Mouse (Mus musculus) MEL (cell line): ENCODE measurements around the gene Slc1a1. TPM values are rescaled to one million over a fixed set of nuclear protein-coding genes. Genes with fewer than 3 reads are reported as not detected.

ENCODE experiments used
- DNase-seq: peaks from one replicate; pipeline ENCODE4 v3.0.0; 2011; ENCODE audit warnings: low read depth, low spot score
- H3K27ac ChIP-seq: 2 replicates; pipeline ENCODE4 v1.5.1; 2012; ENCODE audit warnings: low read depth, mild to moderate bottlenecking, control low read depth, low read length, moderate library complexity; ENCODE audit not compliant: control insufficient read depth
- H3K27me3 ChIP-seq, 2 experiments: fragments of 150-350 bp in 1 of 2; sonication (generic) in 1 of 2; 2 replicates each; pipeline ENCODE4 v1.6.1; 2012; ENCODE audit warnings: low read length in 2 of 2, mild to moderate bottlenecking in 2 of 2, improper control_type of control experiment in 1 of 2, moderate library complexity in 1 of 2; ENCODE audit not compliant: insufficient read depth in 2 of 2, control insufficient read depth in 1 of 2
- H3K36me3 ChIP-seq, 2 experiments: 2 replicates each; pipeline ENCODE4 v1.6.1; 2012 to 2014; ENCODE audit warnings: low read length in 2 of 2, improper control_type of control experiment in 1 of 2, inconsistent platforms in 1 of 2, mild to moderate bottlenecking in 1 of 2; ENCODE audit not compliant: insufficient read depth in 2 of 2, control insufficient read depth in 1 of 2
- H3K4me1 ChIP-seq, 2 experiments: fragments of 150-350 bp in 1 of 2; sonication (generic) in 1 of 2; 2 replicates each; pipeline ENCODE4 v1.6.1; 2012; ENCODE audit warnings: low read length in 2 of 2, improper control_type of control experiment in 1 of 2, mild to moderate bottlenecking in 1 of 2; ENCODE audit not compliant: insufficient read depth in 2 of 2, control insufficient read depth in 1 of 2
- H3K4me3 ChIP-seq, 2 experiments: fragments of 150-350 bp in 1 of 2; sonication (generic) in 1 of 2; 2 replicates each; pipeline ENCODE4 v1.5.1; 2012; ENCODE audit warnings: low read depth in 2 of 2, low read length in 2 of 2, mild to moderate bottlenecking in 2 of 2, moderate library complexity in 2 of 2, control low read depth in 1 of 2, improper control_type of control experiment in 1 of 2; ENCODE audit not compliant: control insufficient read depth in 1 of 2, insufficient read depth in 1 of 2
- H3K79me2 ChIP-seq: 2 replicates; pipeline ENCODE4 v1.6.1; 2012; ENCODE audit warnings: mild to moderate bottlenecking, low read length, moderate library complexity; ENCODE audit not compliant: control insufficient read depth, poor library complexity, insufficient read depth
- H3K9ac ChIP-seq: 2 replicates; pipeline ENCODE4 v1.6.1; 2012; ENCODE audit warnings: low read depth, mild to moderate bottlenecking, control low read depth, low read length, moderate library complexity; ENCODE audit not compliant: control insufficient read depth, poor library complexity, severe bottlenecking
- H3K9me3 ChIP-seq: fragments of 150-350 bp; sonication (generic); replicated peaks from 2 replicates; pipeline ENCODE4 v1.6.1; 2012; ENCODE audit warnings: mild to moderate bottlenecking, low read length, improper control_type of control experiment, moderate library complexity; ENCODE audit not compliant: insufficient read depth
- CHD2 ChIP-seq: IDR thresholded peaks from 2 replicates; pipeline ENCODE4 v1.6.1; 2011; ENCODE audit warnings: low read length, improper control_type of control experiment
- CTCF ChIP-seq, 3 experiments: IDR thresholded peaks in 2 of 3; conservative IDR thresholded peaks in 1 of 3; 2 replicates each; pipeline ENCODE4 v1.5.1; 2011 to 2012; ENCODE audit warnings: low read length in 3 of 3, low read depth in 2 of 3, mild to moderate bottlenecking in 2 of 3, improper control_type of control experiment in 1 of 3, inconsistent platforms in 1 of 3, mixed read lengths in 1 of 3, moderate library complexity in 1 of 3; ENCODE audit not compliant: control insufficient read depth in 1 of 3, insufficient read depth in 1 of 3, poor library complexity in 1 of 3, severe bottlenecking in 1 of 3
- EP300 ChIP-seq, 2 experiments: IDR thresholded peaks; 2 replicates each; pipeline ENCODE4 v1.6.1; 2011; ENCODE audit warnings: improper control_type of control experiment in 2 of 2, low read length in 2 of 2, low read depth in 1 of 2, mild to moderate bottlenecking in 1 of 2
- GABPA ChIP-seq: IDR thresholded peaks from 2 replicates; pipeline ENCODE4 v1.6.1; 2012; ENCODE audit warnings: low read depth, mild to moderate bottlenecking, inconsistent platforms, low read length, improper control_type of control experiment, moderate library complexity
- GATA1 ChIP-seq: IDR thresholded peaks from 2 replicates; pipeline ENCODE4 v1.6.1; 2011; ENCODE audit warnings: low read depth, low read length, improper control_type of control experiment
- HCFC1 ChIP-seq: IDR thresholded peaks from 2 replicates; pipeline ENCODE4 v1.6.1; 2012; ENCODE audit warnings: low read depth, mild to moderate bottlenecking, inconsistent platforms, low read length, improper control_type of control experiment, moderate library complexity
- JUND ChIP-seq: IDR thresholded peaks from 2 replicates; pipeline ENCODE4 v1.6.1; 2011; ENCODE audit warnings: low read depth, mild to moderate bottlenecking, improper control_type of control experiment, low read length
- KAT2A ChIP-seq: conservative IDR thresholded peaks from 2 replicates; pipeline ENCODE4 v1.6.1; 2012; ENCODE audit warnings: low read depth, low read length, improper control_type of control experiment, inconsistent platforms
- MXI1 ChIP-seq: IDR thresholded peaks from 2 replicates; pipeline ENCODE4 v1.6.1; 2011; ENCODE audit warnings: mild to moderate bottlenecking, low read depth, low read length, improper control_type of control experiment
- MYC ChIP-seq: IDR thresholded peaks from 2 replicates; pipeline ENCODE4 v1.6.1; 2011; ENCODE audit warnings: low read depth, mild to moderate bottlenecking, low read length, improper control_type of control experiment, moderate library complexity
- POLR2AphosphoS2 ChIP-seq: IDR thresholded peaks from 2 replicates; pipeline ENCODE4 v1.6.1; 2011; ENCODE audit warnings: low read length, improper control_type of control experiment
- RCOR1 ChIP-seq: IDR thresholded peaks from 2 replicates; pipeline ENCODE4 v1.6.1; 2012; ENCODE audit warnings: low read depth, mild to moderate bottlenecking, inconsistent platforms, low read length, improper control_type of control experiment
- SMC3 ChIP-seq: IDR thresholded peaks from 2 replicates; pipeline ENCODE4 v1.6.1; 2011; ENCODE audit warnings: low read depth, low read length, improper control_type of control experiment
- TCF12 ChIP-seq: IDR thresholded peaks from 2 replicates; pipeline ENCODE4 v1.6.1; 2014; ENCODE audit warnings: low read depth, mild to moderate bottlenecking, inconsistent platforms, low read length, improper control_type of control experiment, moderate library complexity
- UBTF ChIP-seq: IDR thresholded peaks from 2 replicates; pipeline ENCODE4 v1.6.1; 2012; ENCODE audit warnings: low read depth, mild to moderate bottlenecking, inconsistent platforms, low read length, improper control_type of control experiment, moderate library complexity, borderline replicate concordance; ENCODE audit not compliant: insufficient read depth
- USF2 ChIP-seq, 2 experiments: IDR thresholded peaks; 2 replicates each; pipeline ENCODE4 v1.6.1; 2011 to 2012; ENCODE audit warnings: improper control_type of control experiment in 2 of 2, low read length in 2 of 2, borderline replicate concordance in 1 of 2, inconsistent platforms in 1 of 2, low read depth in 1 of 2, mild to moderate bottlenecking in 1 of 2; ENCODE audit not compliant: insufficient read depth in 1 of 2
- ZC3H11A ChIP-seq: IDR thresholded peaks from 2 replicates; pipeline ENCODE4 v1.6.1; 2012; ENCODE audit warnings: low read depth, mild to moderate bottlenecking, inconsistent platforms, low read length, improper control_type of control experiment
- ZKSCAN1 ChIP-seq: IDR thresholded peaks from 2 replicates; pipeline ENCODE4 v1.6.1; 2012; ENCODE audit warnings: low read depth, mild to moderate bottlenecking, inconsistent platforms, low read length, improper control_type of control experiment, moderate library complexity
- ZMIZ1 ChIP-seq: IDR thresholded peaks from 2 replicates; pipeline ENCODE4 v1.6.1; 2012; ENCODE audit warnings: low read depth, mild to moderate bottlenecking, inconsistent platforms, low read length, improper control_type of control experiment, moderate library complexity
- polyA plus RNA-seq, 2 experiments: library from polyadenylated mRNA; stranded (reverse) in 1 of 2; unstranded in 1 of 2; fragments of >175 nt in 1 of 2; fragments of >200 nt in 1 of 2; gene quantifications; 2 replicates each; pipeline versions ENCODE4 v1.2.1 to v1.2.4; 2012; ENCODE audit warnings: low replicate concordance in 2 of 2, low read depth in 1 of 2; ENCODE audit not compliant: insufficient read length in 2 of 2, insufficient read depth in 1 of 2, missing spikeins in 1 of 2
- total RNA-seq: library from RNA; depleted of rRNA; stranded (reverse); fragments of 300-350 nt; gene quantifications from 2 replicates; pipeline ENCODE4 v1.2.3, GENCODE M21; 2012

Slc1a1 gene
- total and polyA plus RNA-seq, 3 experiments = 0.07 TPM; not detected in 2

- Histone ChIP-seq H3K36me3 (no peaks in the 10 kb centered on the region), H3K4me3 (no peak overlapping the region), H3K79me2 (no peaks in the 10 kb centered on the region)
- DNase-seq = no peak
- TF ChIP-seq POLR2AphosphoS2 = no peak
- TF ChIP-seq, all 39 proteins: peak for 0
- H3K9ac ChIP-seq = no peak overlapping the region
- no peaks in the 10 kb centered on the region for H3K4me1 ChIP-seq
- H3K27me3 ChIP-seq = peaks cover 0 to 1% of the 10 kb centered on the region in 2 experiments; a peak in 2 of 4 replicates
- no peaks in the 10 kb centered on the region for H3K9me3 ChIP-seq
- no peak overlapping the region for H3K27ac ChIP-seq
Observed at GRCm38 (mm10) chr19:28891238-28891637, 56.4 kb downstream of the Slc1a1 start.

GRCm38 (mm10) chr19:28891864-28892263 is 57.0 kb downstream of the Slc1a1 start:
- Histone ChIP-seq H3K27ac (no peak overlapping the region), H3K79me2 (no peaks in the 10 kb centered on the region), H3K4me1 (no peaks in the 10 kb centered on the region), H3K9ac (no peak overlapping the region), H3K36me3 (no peaks in the 10 kb centered on the region), H3K4me3 (no peak overlapping the region), H3K9me3 (no peaks in the 10 kb centered on the region), H3K27me3 (peaks cover 0 to 1% of the 10 kb centered on the region in 2 experiments; a peak in 2 of 4 replicates)
- no peak for TF ChIP-seq RCOR1
- TF ChIP-seq EP300 (IDR thresholded peaks at IDR 0.05; ENCODE audit: low read depth in 1 of 2, low read length in 2 of 2) = no peak
- DNase-seq = no peak

- Histone ChIP-seq H3K79me2 (no peaks in the 10 kb centered on the region), H3K36me3 (no peaks in the 10 kb centered on the region), H3K4me1 (no peaks in the 10 kb centered on the region), H3K9me3 (no peaks in the 10 kb centered on the region), H3K4me3 (no peak overlapping the region), H3K9ac (no peak overlapping the region), H3K27me3 (peaks cover 2 to 3% of the 10 kb centered on the region in 2 experiments; a peak in 3 of 4 replicates), H3K27ac (no peak overlapping the region)
- TF ChIP-seq KAT2A = no peak
- no peak for TF ChIP-seq UBTF
- TF ChIP-seq CTCF (IDR thresholded peaks at IDR 0.05 in 2 of 3, conservative IDR thresholded peaks at IDR 0.05 in 1 of 3; ENCODE audit: control insufficient read depth in 1 of 3, insufficient read depth in 1 of 3, low read depth in 2 of 3, low read length in 3 of 3, poor library complexity in 1 of 3, severe bottlenecking in 1 of 3) = no peak
- TF ChIP-seq ZMIZ1 = no peak
- TF ChIP-seq CHD2 = no peak
- no peak for TF ChIP-seq ZKSCAN1
- no peak for TF ChIP-seq GATA1
- DNase-seq = no peak
Observed at GRCm38 (mm10) chr19:28896639-28897038, 61.8 kb downstream of the Slc1a1 start.

GRCm38 (mm10) chr19:28897497-28897896 is 62.6 kb downstream of the Slc1a1 start:
- no peak overlapping the region for H3K4me3 ChIP-seq
- H3K36me3 ChIP-seq = no peaks in the 10 kb centered on the region
- H3K27me3 ChIP-seq = peaks cover 2 to 3% of the 10 kb centered on the region in 2 experiments; a peak in 3 of 4 replicates
- H3K9ac ChIP-seq = no peak overlapping the region
- no peak for DNase-seq
- no peaks in the 10 kb centered on the region for H3K4me1 ChIP-seq
- no peaks in the 10 kb centered on the region for H3K79me2 ChIP-seq
- H3K9me3 ChIP-seq = no peaks in the 10 kb centered on the region
- TF ChIP-seq SMC3 = no peak
- no peak for TF ChIP-seq ZKSCAN1
- TF ChIP-seq GABPA = no peak
- TF ChIP-seq HCFC1 = no peak
- no peak for TF ChIP-seq MYC
- no peak for TF ChIP-seq JUND
- no peak for TF ChIP-seq TCF12
- no peak for TF ChIP-seq RCOR1
- TF ChIP-seq ZC3H11A = no peak
- no peak for TF ChIP-seq MXI1
- no peak for TF ChIP-seq USF2 (IDR thresholded peaks at IDR 0.05; ENCODE audit: borderline replicate concordance in 1 of 2, insufficient read depth in 1 of 2, low read depth in 1 of 2, low read length in 2 of 2)
- TF ChIP-seq CTCF (IDR thresholded peaks at IDR 0.05 in 2 of 3, conservative IDR thresholded peaks at IDR 0.05 in 1 of 3; ENCODE audit: control insufficient read depth in 1 of 3, insufficient read depth in 1 of 3, low read depth in 2 of 3, low read length in 3 of 3, poor library complexity in 1 of 3, severe bottlenecking in 1 of 3) = no peak
- no peak overlapping the region for H3K27ac ChIP-seq
